Mouse (Mus musculus) stomach, postnatal 0 days (tissue): ENCODE results near the gene Commd4. TPM values are rescaled to one million over a fixed set of nuclear protein-coding genes. Genes with fewer than 3 reads are reported as not detected.

Experiments
- ATAC-seq: fragments of 200-750 bp; cut with Nextera tagmentation; 2 replicates; pipeline ENCODE4 v1.8.0; 2017; ENCODE audit not compliant: low FRiP score, low TSS enrichment
- DNase-seq: peaks from one replicate; pipeline ENCODE4 v3.0.0-alpha.2; 2016; ENCODE audit warnings: low spot score
- H3K27ac ChIP-seq: fragments of 300-500 bp; sonication (generic); replicated peaks from 2 replicates; pipeline ENCODE4 v1.5.1; 2014; ENCODE audit warnings: mild to moderate bottlenecking, control low read depth
- H3K27me3 ChIP-seq: fragments of 300-500 bp; sonication (generic); 2 replicates; pipeline ENCODE4 v1.6.1; 2014; ENCODE audit warnings: low read length; ENCODE audit not compliant: control insufficient read depth, insufficient read depth
- H3K36me3 ChIP-seq: fragments of 300-500 bp; sonication (generic); 2 replicates; pipeline ENCODE4 v1.6.1; 2014; ENCODE audit warnings: low read length, mixed read lengths; ENCODE audit not compliant: control insufficient read depth, insufficient read depth
- H3K4me1 ChIP-seq: fragments of 300-500 bp; sonication (generic); replicated peaks from 2 replicates; pipeline ENCODE4 v1.6.1; 2014; ENCODE audit warnings: antibody characterized with exemption; ENCODE audit not compliant: control insufficient read depth, insufficient read depth
- H3K4me2 ChIP-seq: fragments of 300-500 bp; sonication (generic); replicated peaks from 2 replicates; pipeline ENCODE4 v1.6.1; 2014; ENCODE audit warnings: low read depth, mild to moderate bottlenecking, control low read depth, moderate library complexity
- H3K4me3 ChIP-seq: fragments of 300-500 bp; sonication (generic); 2 replicates; pipeline ENCODE4 v1.5.1; 2014; ENCODE audit warnings: low read depth, low read length, control low read depth
- H3K9ac ChIP-seq: fragments of 300-500 bp; sonication (generic); 2 replicates; pipeline ENCODE4 v1.6.1; 2014; ENCODE audit warnings: mild to moderate bottlenecking, low read length, control low read depth, mixed read lengths
- H3K9me3 ChIP-seq: fragments of 300-500 bp; sonication (generic); 2 replicates; pipeline ENCODE4 v1.6.1; 2016; ENCODE audit warnings: low read length; ENCODE audit not compliant: control insufficient read depth
- CTCF ChIP-seq: IDR thresholded peaks from 2 replicates; pipeline ENCODE4 v1.5.1; 2016; ENCODE audit warnings: antibody characterized with exemption, low read depth, mild to moderate bottlenecking, moderate library complexity
- EP300 ChIP-seq: optimal IDR thresholded peaks from 2 replicates; pipeline ENCODE3; 2016; ENCODE audit warnings: antibody characterized with exemption
- WGBS: fragments of 180-500 bp; shearing (Covaris S2); extraction: QIAGEN DNeasy Blood & Tissue Kit; methylation state at CpG from one replicate; pipeline ENCODE4 v1.1.7; 2014; 5-methylcytosine and 5-hydroxymethylcytosine counted together
- polyA plus RNA-seq: library from polyadenylated mRNA; unstranded; fragments of >200 nt; fragmentation: Nextera tagmentation; extraction: Ambion mirVana; gene quantifications from 2 replicates; pipeline ENCODE4 v1.2.1, GENCODE M21; 2015

Commd4 gene
- polyA plus RNA-seq, 1 experiment from 2014 or later: 74.9 TPM

DNA sequence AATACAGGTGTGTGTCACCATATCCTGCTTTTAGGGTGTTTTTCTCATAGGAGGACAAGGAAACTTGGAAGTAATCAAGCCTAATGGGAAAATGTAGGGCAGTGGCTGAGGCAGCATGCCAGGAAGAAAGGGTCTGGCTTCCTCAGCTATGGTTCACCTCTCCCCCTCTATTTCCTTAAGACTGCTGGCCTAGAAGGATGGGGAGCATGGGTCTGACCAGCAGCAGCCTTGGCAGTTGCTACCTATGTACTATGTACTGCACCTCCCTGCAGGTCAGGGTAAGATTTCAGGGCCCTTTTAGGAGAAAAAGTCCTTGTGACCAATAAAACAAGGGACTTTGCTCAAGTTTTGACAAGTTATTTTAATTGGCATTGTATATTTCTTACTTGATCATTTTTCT is 28.5 kb downstream of the Commd4 start:
- Histone ChIP-seq H3K36me3 (peaks cover 11% of the 10 kb centered on the region; the same call in 1 of the 2 replicates), H3K27ac (no peak overlapping the region), H3K4me2 (peak overlapping the region; percentile 93), H3K9ac (no peak overlapping the region), H3K27me3 (no peaks in the 10 kb centered on the region), H3K9me3 (no peaks in the 10 kb centered on the region), H3K4me1 (no peaks in the 10 kb centered on the region), H3K4me3 (peak overlapping the region; percentile 76; the same call in 1 of the 2 replicates)
- DNase-seq: no peak
- ATAC-seq: no peak
- TF ChIP-seq CTCF: no peak
- TF ChIP-seq EP300: no peak

DNA sequence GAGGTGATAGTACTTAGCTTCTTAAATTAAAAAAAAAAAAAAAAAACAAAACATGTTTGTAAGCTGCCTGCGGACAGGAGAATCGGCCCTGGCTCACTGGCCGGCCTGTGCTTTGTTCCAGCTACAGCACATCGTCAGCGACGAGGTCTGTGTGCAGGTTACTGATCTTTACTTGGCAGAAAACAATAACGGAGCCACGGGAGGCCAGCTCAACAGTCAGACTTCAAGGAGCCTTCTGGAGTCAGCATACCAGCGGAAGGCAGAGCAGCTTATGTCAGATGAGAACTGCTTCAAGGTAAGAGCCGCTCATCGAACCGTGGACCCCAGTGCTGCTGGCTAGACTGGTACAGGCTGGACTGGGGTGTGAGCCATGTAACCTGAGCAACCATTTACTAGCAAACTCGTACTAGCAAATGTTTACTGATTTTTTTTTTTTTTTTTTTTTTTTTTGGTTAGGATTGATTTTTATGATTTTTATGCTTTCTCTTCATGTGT is 40.8 kb downstream of the Commd4 start:
- no peak overlapping the region for H3K27ac ChIP-seq
- no peaks in the 10 kb centered on the region for H3K27me3 ChIP-seq
- H3K9ac ChIP-seq: no peak overlapping the region
- H3K4me2 ChIP-seq: no peak overlapping the region
- 87% methylated on average over 13 of the region's 13 CpGs for WGBS
- no peak overlapping the region for H3K4me3 ChIP-seq
- H3K4me1 ChIP-seq: no peaks in the 10 kb centered on the region
- no peak for DNase-seq
- peaks cover 30% of the 10 kb centered on the region for H3K36me3 ChIP-seq
- H3K9me3 ChIP-seq: no peaks in the 10 kb centered on the region
- TF ChIP-seq CTCF (no peak), EP300 (no peak)
- no peak for ATAC-seq

Other genes with a start within 250 kb of the Commd4 start
- 5.5 and 6.4 TPM in 2 replicates for gene Snx33, start 230.0 kb downstream of the Commd4 start, polyA plus RNA-seq
- 75.3 and 83.8 TPM in 2 replicates for gene Imp3, start 220.9 kb downstream of the Commd4 start, polyA plus RNA-seq
- gene Snupn, start 207.5 kb downstream of the Commd4 start, polyA plus RNA-seq: 13.8 and 14.0 TPM in 2 replicates
- gene Ptpn9, start 163.4 kb downstream of the Commd4 start, polyA plus RNA-seq: 11.4 and 13.9 TPM in 2 replicates
- 10.4 and 10.6 TPM in 2 replicates for gene Sin3a, start 86.3 kb downstream of the Commd4 start, polyA plus RNA-seq
- gene Man2c1, start 27.6 kb downstream of the Commd4 start, polyA plus RNA-seq: 35.2 and 39.5 TPM in 2 replicates
- 4.7 and 5.2 TPM in 2 replicates for gene Neil1, start 10.0 kb downstream of the Commd4 start, polyA plus RNA-seq
- 0.05 TPM in 1 of 2 replicates, not detected in the other for gene Trcg1, start 78.2 kb upstream of the Commd4 start, polyA plus RNA-seq
- gene 1700017B05Rik, start 104.3 kb upstream of the Commd4 start, polyA plus RNA-seq: 10.4 and 10.9 TPM in 2 replicates